Mouse (Mus musculus) CD4-positive naive resting alpha-beta T cell, adult 76 days (primary cell): ENCODE results near the gene Grifin. TPM values are rescaled to one million over a fixed set of nuclear protein-coding genes. Genes with fewer than 3 reads are reported as not detected.

Experiments used
- total RNA-seq: library from RNA; stranded (reverse); gene quantifications from one replicate; pipeline ENCODE4 v1.2.4, GENCODE M21; 2023

The Grifin gene
- 1.0 TPM for total RNA-seq

DNA sequence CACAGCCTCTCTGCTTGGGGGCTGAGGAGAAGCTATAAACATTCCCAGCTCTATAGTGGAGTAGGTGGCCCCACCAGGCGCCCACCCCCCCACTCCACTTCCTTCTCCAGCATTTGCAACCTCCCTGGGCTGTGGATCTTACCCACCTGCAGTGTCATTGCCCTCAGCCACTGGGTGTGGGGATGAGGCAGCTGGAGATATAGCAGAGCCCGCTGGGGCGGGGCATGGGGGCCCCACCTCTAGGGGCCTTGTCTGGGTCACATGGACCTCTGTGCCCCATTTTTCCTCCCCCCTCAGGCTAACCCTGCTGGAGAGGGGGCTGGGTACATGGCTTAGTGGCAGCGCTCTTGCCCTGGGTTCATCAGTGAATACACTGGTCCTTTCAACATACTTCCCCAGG lies at the start of gene Grifin:
Grifin (minus strand) TSS at position 176 of the 400 bp plus-strand sequence.

DNA sequence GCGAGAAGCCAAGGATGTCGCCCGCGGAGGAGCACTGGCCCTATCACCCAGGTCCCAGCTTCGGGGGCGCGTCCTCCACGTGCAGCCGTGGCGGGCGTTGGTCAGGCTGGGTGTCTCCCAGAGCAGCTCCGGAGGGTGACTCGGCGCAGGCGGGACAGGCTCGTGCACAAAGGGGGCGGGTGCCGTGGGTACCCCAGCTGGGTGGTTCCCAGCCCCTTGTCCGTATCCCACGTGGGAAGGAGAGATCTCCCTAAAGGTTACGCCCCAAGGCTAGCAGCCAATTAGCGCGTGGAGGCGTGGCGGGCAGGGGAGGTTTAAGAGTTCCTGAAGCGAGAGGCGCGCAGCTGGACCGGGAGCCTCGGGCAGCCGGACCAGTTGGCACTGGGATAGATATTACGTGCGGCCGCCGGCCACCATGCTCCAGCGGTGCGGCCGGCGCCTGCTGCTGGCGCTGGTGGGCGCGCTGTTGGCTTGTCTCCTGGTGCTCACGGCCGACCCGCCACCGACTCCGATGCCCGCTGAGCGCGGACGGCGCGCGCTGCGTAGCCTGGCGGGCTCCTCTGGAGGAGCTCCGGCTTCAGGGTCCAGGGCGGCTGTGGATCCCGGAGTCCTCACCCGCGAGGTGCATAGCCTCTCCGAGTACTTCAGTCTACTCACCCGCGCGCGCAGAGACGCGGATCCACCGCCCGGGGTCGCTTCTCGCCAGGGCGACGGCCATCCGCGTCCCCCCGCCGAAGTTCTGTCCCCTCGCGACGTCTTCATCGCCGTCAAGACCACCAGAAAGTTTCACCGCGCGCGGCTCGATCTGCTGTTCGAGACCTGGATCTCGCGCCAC lies 42.3 kb upstream of the Grifin start, which contains the start of gene Lfng:
Lfng (plus strand) TSS at position 320 of the 835 bp plus-strand sequence.

Other genes starting within 250 kb of the Grifin start
- 38.3 TPM for gene Mad1l1, start 243.5 kb downstream of the Grifin start, total RNA-seq
- 8.2 TPM for gene Nudt1, start 243.4 kb downstream of the Grifin start, total RNA-seq
- 5.5 TPM for gene Mrm2, start 233.2 kb downstream of the Grifin start, total RNA-seq
- 14.2 TPM for gene Snx8, start 175.8 kb downstream of the Grifin start, total RNA-seq
- 122 TPM for gene Eif3b, start 145.7 kb downstream of the Grifin start, total RNA-seq
- gene Gm4869, start 119.4 kb downstream of the Grifin start, total RNA-seq = 0.18 TPM
- 9.1 TPM for gene Chst12, start 59.5 kb downstream of the Grifin start, total RNA-seq
- 102 TPM for gene Lfng, start 42.2 kb upstream of the Grifin start, total RNA-seq
- 114 TPM for gene Ttyh3, start 84.0 kb upstream of the Grifin start, total RNA-seq
- gene Iqce, start 137.3 kb upstream of the Grifin start, total RNA-seq = 43.6 TPM
- gene Brat1, start 139.9 kb upstream of the Grifin start, total RNA-seq = 18.2 TPM
- gene Amz1, start 159.1 kb upstream of the Grifin start, total RNA-seq = 5.2 TPM